Mouse (Mus musculus) heart, adult 18-20 months (tissue): Measurements from ENCODE around the gene Urb1. TPM values are rescaled to one million over a fixed set of nuclear protein-coding genes. Genes with fewer than 3 reads are reported as not detected.

Source experiments
- total RNA-seq, 2 experiments: library from RNA; stranded (reverse); gene quantifications; 2 replicates each; pipeline ENCODE4 v1.2.3; 2021

Urb1 gene
- total RNA-seq, 2 experiments from 2014 or later: 5.5 to 7.3 TPM

Other genes starting within 250 kb of the Urb1 start
- gene Mis18a, start 83.0 kb downstream of the Urb1 start, total RNA-seq: 1 to 10 TPM; 2.9 to 3.0 TPM
- gene Mrap, start 72.2 kb downstream of the Urb1 start, total RNA-seq: 10 to 100 TPM; 17.2 to 23.7 TPM
- 1 to 10 TPM; 1.7 to 3.1 TPM for gene Eva1c, start 16.3 kb upstream of the Urb1 start, total RNA-seq
- gene Cfap298, start 124.7 kb upstream of the Urb1 start, total RNA-seq: 10 to 100 TPM; 25.8 to 30.1 TPM
- gene Synj1, start 200.9 kb upstream of the Urb1 start, total RNA-seq: 10 to 100 TPM; 28.4 to 33.6 TPM
- 10 to 100 TPM; 11.3 to 12.4 TPM for gene Paxbp1, start 234.1 kb upstream of the Urb1 start, total RNA-seq